Mouse (Mus musculus) myocyte (in vitro differentiated cells): ENCODE results near the gene Cox11.

Source experiments
- CEBPB ChIP-seq: IDR thresholded peaks from 2 replicates; pipeline ENCODE4 v1.6.1; 2011; ENCODE audit warnings: mild to moderate bottlenecking, moderate library complexity; ENCODE audit not compliant: poor library complexity, insufficient read depth, severe bottlenecking
- E2F4 ChIP-seq: IDR thresholded peaks from one replicate; pipeline ENCODE4 v1.6.1; 2011; ENCODE audit warnings: mild to moderate bottlenecking, control low read depth, moderate library complexity; ENCODE audit not compliant: insufficient read depth
- MAX ChIP-seq: IDR thresholded peaks from one replicate; pipeline ENCODE4 v1.6.1; 2011; ENCODE audit warnings: low read depth, mild to moderate bottlenecking, control low read depth
- MYOD1 ChIP-seq, 3 experiments: IDR thresholded peaks; one replicate each; pipeline ENCODE4 v1.6.1; 2011; ENCODE audit warnings: control low read depth in 2 of 3, low read depth in 2 of 3, mild to moderate bottlenecking in 2 of 3, moderate library complexity in 1 of 3; ENCODE audit not compliant: insufficient read length in 2 of 3, control insufficient read depth in 1 of 3
- MYOG ChIP-seq, 3 experiments: IDR thresholded peaks; one replicate each; pipeline ENCODE4 v1.6.1; 2011; ENCODE audit warnings: control low read depth in 2 of 3, low read depth in 2 of 3, mild to moderate bottlenecking in 2 of 3; ENCODE audit not compliant: insufficient read length in 2 of 3, control insufficient read depth in 1 of 3, insufficient read depth in 1 of 3
- POLR2A ChIP-seq: IDR thresholded peaks from one replicate; pipeline ENCODE4 v1.6.1; 2011; ENCODE audit warnings: low read depth, mild to moderate bottlenecking, control low read depth, moderate library complexity; ENCODE audit not compliant: insufficient read length
- POLR2AphosphoS2 ChIP-seq: IDR thresholded peaks from one replicate; pipeline ENCODE4 v1.6.1; 2011; ENCODE audit warnings: low read depth, control low read depth; ENCODE audit not compliant: insufficient read length
- SRF ChIP-seq: IDR thresholded peaks from one replicate; pipeline ENCODE4 v1.6.1; 2011; ENCODE audit warnings: low read depth; ENCODE audit not compliant: control insufficient read depth, insufficient read length
- TCF12 ChIP-seq: IDR thresholded peaks from one replicate; pipeline ENCODE4 v1.6.1; 2011; ENCODE audit warnings: mild to moderate bottlenecking, control low read depth; ENCODE audit not compliant: poor library complexity, insufficient read depth, severe bottlenecking
- TCF3 ChIP-seq: IDR thresholded peaks from one replicate; pipeline ENCODE4 v1.6.1; 2011; ENCODE audit warnings: low read depth, control low read depth; ENCODE audit not compliant: insufficient read length
- USF1 ChIP-seq: IDR thresholded peaks from one replicate; pipeline ENCODE4 v1.6.1; 2011; ENCODE audit warnings: low read depth, mild to moderate bottlenecking, control low read depth, moderate library complexity

GRCm38 (mm10) chr11:90685196-90685595 lies 47.2 kb downstream of the Cox11 start:
- TF ChIP-seq E2F4 (no peak), POLR2A (no peak), MAX (no peak), POLR2AphosphoS2 (no peak), CEBPB (no peak), USF1 (no peak), TCF12 (no peak), SRF (no peak), MYOD1 (IDR thresholded peaks at IDR 0.05; ENCODE audit: control insufficient read depth in 1 of 3, insufficient read length in 2 of 3, low read depth in 2 of 3) (no peak), MYOG (IDR thresholded peaks at IDR 0.05; ENCODE audit: control insufficient read depth in 1 of 3, insufficient read depth in 1 of 3, insufficient read length in 2 of 3, low read depth in 2 of 3) (no peak), TCF3 (no peak)
